Mouse (Mus musculus) heart, postnatal 0 days (tissue): ENCODE results near the gene Doc2g.

Experiments
- CTCF ChIP-seq: IDR thresholded peaks from 2 replicates; pipeline ENCODE4 v1.5.1; 2016; ENCODE audit warnings: antibody characterized with exemption, control low read depth, low read depth
- EP300 ChIP-seq: IDR thresholded peaks from 2 replicates; pipeline ENCODE4 v1.6.1; 2016; ENCODE audit warnings: antibody characterized with exemption, low read depth

DNA sequence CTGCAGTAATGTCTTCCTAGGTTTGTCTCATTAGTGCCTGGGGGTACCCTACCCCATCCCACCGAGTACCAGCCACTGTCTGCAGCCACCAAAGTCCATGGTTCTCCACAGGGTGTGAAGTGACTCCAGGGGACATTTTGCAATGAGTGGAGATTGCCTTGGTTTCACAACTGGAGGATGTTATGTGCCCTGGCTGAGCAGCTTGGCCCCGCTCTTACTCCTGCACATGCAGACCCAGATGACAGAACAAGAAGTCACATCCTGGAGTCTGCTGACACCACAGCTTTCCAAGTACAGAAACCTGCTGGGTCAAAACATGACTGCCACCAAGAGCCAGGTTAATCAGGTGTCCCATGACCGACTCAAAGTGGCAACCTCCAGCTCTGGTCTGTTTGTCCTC is 48.1 kb upstream of the Doc2g start:
- no peak for TF ChIP-seq CTCF
- no peak for TF ChIP-seq EP300
